Mouse (Mus musculus) adrenal gland, postnatal 4 days (tissue): Measurements from ENCODE around the gene Tat. TPM values are rescaled to one million over a fixed set of nuclear protein-coding genes. Genes with fewer than 3 reads are reported as not detected.
A peak's percentile ranks its signal among the peaks of the same experiment; 100 is the strongest.
"Not testable (repeated sequence)": the region's sequence is repeated elsewhere in the genome, so short reads cannot be mapped to it uniquely, and the experiment has no call there.

Experiments used
- DNase-seq, 2 experiments: peaks; one replicate each; pipeline ENCODE4 v3.0.0; 2021 to 2022; ENCODE audit warnings: low spot score in 2 of 2, mixed read lengths in 2 of 2
- total RNA-seq, 2 experiments: library from RNA; stranded (reverse); gene quantifications; 2 replicates each; pipeline ENCODE4 v1.2.3; 2021

The Tat gene
- total RNA-seq, 2 experiments from 2014 or later, result 0.48 to 8.8 TPM

DNA sequence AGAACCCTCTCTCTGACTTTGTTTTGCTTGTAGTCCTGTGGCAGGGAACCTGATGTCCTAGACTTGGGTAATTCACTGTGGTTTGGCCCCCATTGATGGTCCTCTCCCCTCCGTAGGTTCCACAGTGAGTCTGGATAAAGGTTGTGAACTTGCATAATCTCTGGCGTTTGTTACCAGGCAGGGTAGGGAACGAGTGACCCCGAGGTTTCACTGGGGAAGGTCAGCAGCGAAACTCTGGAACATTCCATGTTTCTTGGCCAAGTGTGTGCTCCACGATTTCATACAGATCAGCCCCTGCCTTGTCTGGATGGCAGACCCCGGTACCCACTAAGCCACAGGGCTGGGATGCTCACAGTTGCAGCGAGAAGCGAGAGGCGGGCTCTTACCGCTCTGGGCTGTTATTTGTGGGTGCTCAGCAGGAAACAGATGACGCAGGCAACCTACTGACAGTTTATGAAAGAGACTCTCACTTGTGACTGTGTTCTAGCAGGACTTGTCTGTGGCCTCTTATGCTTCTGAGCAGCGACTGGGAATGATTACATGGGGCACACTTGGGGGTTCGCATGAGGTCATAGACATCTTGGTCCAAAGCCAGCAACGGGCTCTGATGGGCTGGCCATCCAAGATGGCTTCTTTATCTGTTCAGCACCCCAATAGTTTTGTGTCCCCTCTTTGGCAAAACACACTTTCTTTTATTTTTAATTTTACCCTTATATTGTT, 7.7 kb upstream of the Tat start:
- no peak for DNase-seq

DNA sequence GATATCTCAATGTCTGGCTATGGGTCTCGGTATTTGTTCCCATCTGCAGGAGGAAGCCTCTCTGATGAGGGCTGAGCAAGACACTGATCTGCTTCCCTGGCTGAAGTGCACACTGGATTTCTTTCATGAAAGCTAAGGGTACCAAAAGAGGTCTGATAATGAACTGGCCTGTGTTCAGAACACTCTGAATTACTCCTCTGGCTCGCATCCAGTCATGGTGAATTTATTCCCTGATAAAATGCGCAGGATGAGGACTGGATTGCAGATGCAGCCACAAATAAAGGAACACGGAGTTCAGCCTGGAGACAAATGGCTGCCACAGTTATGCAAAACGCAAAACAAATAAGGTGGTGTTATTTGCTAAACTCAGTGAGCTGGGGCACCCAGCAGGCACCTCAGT, 6.3 kb upstream of the Tat start:
- DNase-seq, result no peak

DNA sequence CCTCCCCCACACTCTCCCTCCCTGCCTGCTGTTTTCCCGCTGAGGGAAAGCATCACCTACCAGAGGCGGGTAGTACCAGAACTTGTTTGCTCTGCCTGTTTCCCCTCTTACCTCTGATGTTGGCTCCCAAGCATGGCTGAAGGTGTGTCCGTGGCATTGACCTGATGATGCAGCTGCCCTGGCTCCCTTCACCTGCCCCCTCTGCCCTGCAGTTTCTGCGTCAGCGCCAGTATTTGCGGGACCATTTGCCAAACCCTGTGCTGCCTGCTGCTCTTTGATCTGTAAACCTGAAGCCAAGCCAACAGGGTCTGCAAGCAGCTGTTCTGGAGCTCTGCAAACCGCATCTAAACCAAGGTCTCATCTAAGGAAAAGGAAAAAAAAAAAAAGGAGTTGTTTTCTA, 3.9 kb upstream of the Tat start:
- DNase-seq, result no peak

DNA sequence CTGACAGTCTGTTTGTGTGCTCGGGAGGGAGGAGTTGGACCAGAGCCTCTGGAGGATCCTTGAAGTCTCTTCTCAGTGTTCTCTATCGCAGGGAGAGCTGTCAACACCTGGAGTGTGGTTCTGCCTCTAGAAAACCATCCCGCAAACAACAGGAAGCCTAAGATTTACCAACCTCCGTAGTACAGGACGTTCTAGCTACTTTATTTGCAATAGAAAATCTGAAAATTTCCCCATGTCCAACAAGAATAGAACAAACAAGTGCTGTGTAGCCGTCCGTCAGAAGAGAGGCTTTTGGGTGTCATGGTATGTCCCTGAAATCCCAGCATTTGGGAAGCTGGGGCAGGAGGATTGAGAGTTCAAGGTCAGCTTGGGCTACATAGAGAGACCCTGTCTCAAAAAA, 2.5 kb upstream of the Tat start:
- no peak for DNase-seq

DNA sequence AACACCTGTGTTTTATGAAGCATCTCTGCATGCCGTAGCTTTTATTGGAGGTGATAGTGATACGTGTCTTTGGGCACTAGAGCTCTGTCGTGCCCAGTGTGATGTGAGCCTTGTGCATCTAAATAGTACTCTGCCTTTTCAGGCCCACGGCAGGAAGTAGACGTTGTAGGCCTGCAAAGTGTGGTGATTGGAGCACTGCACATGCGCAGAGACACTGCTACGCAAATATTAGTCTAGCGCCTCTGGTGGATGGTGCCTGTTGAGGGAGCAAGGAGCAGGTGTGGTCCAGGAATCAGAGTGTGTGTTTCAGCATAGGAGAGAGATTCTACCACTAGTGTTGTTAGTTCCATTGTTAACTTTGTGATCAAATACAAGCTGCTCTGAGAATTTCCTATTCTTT, 1.1 kb upstream of the Tat start:
- DNase-seq, result no peak

DNA sequence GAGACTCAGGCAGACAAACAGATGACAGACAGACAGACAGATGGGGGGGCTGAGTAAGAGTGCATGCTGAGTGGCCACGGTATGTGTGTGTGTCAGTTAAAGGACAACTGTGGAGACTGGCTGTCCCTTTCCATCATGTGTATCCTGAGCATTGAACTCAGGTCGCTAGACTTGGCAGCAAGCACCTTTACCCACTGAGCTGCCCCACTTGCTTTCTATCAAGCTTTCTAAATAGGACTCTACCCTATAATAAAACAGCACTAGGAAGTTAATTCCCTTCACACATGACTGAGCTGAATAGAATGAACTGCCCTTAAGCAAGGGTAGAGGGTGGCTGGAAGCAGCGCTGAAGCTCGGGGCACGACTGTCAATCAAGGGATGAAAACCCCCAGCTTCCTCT, 1.9 kb downstream of the Tat start:
- DNase-seq, result no peak

DNA sequence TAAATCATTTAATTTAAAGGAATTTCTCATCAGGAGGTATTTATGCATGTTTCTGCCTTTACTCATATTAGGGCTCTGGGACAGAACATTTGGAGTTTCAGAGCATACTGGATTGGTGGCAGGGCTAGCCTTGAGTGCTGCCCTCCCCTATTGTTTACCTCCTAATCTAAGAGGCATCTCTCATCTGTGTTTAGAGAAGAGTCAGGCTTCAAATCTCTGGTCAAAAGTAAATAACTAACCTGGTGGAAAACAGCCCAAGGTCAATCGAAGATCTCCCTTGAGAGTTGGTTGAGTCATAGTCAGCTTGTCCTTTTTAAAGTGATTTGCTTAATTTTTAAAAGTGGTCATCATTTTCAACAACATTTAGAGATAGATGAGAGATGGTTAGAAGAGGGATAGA, 2.7 kb downstream of the Tat start:
- DNase-seq, result no peak

DNA sequence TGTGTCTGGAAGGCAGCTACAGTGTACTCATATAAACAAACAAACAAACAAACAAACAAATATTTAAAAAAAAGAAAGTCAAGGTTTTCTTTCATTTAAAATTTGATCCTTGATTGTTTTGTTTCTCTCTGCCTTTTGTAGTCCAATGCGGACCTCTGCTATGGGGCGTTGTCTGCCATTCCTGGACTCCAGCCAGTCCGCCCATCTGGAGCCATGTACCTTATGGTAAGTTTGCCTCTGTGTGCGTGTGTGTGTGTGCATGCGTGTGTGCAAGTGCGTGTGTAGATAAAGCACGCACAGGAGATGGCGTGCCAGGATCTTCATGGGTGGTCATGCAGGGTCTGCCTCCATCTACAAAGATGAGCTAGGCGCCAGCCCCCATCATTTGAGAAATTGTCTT, 7.1 kb downstream of the Tat start:
- no peak for DNase-seq

DNA sequence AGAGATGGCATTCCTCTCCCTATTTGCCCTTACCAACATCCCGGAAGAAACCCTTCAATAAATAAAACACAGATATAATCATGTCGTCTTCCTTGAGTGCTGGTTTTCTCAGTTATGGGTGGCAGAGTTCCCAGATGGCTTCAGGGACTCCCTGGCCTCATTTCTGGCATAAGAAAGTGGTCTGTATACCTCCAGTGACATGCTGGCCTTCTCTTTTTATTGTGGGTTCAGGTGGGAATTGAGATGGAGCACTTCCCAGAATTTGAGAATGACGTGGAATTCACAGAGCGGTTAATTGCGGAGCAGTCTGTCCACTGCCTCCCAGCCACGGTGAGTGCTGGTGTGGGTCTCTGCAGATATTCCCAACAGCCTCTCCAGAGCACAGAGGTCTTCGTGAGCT, 7.8 kb downstream of the Tat start:
- DNase-seq, result no peak

DNA sequence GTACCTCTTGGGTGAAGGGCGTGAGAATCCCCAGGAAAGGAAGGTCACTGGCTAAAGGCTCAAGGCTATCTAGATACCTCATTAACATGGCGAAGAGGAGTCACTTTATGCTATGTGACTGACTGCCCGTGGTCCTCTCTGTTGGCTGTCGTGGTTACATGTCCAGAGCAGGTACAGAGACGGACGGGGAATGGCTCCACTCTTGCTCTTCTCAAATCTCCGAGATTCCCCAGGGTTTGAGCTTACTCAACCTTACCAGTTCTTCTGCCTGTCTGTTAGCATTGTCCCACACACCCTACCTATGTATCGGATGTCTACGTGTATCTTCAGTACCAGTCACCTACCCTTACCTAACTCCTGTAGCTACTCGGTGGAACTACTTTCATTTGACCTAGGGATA, 9.7 kb downstream of the Tat start:
- DNase-seq, result no peak

DNA sequence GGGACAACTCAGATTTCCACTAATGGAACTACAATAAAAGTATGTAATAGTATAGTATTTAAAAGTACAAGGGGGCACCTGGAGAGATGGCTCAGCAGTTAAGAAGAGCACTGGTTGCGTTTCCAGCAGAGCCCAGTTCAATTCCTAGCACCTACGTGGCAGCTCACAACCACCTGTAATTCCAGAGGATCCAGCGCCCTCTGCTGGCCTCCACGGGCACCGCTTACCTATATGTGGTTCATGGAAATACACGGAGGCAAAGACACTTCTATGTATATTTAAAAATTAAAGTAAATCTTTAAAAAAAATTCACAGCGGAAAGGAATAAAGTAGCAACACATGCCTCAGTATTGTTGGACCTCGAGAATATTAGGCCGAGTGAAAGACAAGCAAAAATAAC, 12.7 kb downstream of the Tat start:
- DNase-seq, result no peak

DNA sequence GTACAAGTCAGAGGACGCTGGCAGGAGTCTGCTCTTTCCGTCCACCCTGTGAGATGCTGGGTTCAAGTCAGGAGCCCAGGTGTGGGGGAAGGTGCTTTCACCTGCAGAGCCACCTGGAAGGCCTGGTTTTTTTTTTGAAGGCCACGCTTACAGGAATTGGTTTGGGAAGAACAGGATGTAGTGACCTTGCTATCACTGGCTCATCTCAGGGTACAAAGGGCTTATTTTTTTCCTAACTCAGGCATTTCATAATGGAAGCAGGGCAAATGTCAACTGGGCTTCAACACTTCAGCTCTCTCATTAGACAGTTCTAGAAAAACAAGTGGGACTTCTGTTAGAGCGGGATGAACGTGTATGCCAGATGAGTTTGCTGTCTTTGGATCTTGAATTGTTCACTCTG, 14.1 kb downstream of the Tat start:
- DNase-seq, result no peak

DNA sequence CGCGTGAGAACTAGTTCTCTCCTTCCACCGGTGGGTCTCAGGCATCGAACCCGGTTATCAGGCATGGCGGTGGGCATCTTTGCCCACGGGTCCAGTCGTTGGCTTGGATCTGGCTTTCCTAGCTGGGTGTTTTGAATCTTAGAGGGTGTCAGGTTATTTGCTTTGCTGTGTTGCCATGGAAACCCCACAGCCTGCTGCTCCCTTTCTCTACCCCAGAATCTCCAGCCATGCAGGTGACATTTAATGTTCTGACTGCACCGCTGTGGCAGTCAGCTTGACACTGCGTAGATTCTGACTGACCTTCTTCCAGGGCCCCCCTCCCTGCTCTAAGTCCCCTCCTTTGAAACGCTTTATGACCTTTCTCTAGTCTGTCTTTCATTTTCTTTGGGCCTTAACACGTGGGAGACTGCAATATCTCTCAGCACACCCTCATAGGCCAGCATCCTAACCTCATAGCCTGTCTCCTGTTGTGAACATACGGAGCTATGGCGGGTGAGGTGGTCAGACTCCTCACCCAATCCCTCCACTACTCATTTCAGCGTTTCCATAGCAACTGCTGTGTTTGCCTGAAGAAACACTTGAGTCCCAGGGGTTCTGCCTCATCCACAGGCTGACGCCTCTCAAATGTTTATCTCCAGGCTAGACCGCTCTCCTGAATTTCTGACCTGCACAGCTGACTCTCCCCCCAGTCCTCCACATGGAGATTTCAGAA, 16.2 kb downstream of the Tat start:
- no peak for DNase-seq

DNA sequence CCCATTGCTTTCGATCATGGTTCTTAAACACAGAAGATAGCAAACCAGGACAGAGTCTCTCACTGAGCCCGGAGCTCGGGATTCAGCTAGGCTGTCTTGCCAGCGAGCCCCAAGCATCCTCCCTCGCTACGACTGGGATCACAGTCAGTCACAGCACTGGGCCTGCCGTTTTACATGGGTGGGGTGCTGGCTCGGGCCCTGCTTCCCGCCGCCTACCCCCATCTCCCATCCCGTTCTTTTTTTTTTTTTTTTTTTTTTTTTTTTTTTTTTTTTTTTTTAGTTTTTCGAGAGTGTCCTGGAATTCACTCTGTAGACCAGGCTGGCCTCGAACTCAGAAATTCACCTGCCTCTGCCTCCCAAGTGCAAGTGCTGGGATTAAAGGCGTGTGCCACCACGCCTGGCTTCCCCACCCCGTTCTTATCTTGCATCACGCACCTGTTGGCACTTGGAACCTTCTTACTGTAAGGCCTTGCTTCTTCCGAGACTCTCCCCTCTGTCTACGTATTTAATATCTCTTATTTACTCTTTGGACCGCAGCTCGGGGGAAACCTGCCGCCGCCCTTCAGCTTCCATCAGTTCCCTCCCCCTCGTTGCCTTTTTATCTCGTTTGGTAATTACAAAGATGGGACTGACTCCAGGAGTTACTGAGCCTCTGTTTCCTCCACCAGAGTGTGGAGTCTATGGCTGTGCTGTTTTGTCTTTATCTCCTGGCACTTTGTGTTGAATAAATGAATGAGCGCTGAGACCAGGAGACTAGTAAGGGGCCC, 18.2 kb downstream of the Tat start:
- DNase-seq, result no peak

DNA sequence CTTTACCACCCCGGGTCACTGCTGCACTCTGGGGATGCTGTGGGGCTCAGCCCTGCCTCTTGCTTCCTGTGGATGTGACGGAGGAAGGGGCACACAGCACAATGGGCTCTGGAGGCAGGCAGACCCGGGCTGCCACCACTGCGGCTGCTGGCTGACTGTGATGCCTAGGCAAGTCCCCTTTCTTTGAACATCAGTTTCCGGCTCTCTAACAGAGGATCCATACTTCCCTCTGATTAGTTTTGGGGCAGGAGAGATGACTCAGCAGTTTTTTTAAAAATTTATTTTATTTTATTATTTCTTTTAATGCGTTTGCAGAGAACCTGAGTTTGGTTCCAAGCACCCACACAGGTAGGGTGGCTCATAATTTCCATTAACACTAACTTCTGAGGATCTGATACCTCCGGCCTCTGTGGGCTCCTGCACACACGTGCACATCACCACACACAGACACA, 18.8 kb downstream of the Tat start:
- DNase-seq, result no peak

DNA sequence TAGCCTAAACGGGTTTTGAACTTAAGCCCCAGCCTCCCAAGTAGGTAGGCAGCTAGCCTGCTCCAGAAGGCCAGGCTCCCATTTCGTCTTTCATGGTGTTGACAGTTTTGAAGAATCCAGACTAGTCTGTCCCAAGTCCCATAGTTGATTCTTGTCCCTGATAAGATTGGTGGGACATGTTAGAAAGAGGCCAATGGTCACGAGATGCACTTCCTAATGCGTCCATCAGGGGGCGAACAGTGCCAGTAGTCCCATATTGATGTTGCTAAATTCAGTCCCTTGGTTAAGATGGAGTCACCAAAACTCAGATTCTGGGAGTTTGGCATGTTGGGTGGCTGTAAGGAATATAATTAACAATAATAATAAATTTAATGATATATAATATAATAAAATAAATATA, 20.6 kb downstream of the Tat start:
- peak in 1 of 2 experiments; percentile 32 for DNase-seq

DNA sequence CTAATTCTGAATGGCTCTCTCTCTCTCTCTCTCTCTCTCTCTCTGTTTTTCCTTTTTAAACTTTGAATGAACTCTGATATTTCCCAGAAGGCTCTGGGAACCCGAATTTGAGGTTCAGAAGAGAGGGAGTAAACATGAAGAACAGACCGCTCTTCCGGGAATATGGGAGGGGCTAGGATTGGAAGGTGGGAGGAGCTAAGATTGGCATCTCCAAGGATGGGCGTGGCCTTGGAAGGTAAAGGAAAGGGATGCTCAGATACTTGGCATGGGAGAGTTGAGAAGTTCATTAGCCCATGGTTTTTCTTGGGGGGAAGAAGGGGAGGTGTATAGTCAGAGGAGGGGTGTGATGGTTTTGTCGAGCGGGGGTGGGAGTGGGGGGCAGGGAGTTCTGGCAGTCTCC, 31.8 kb downstream of the Tat start:
- no peak for DNase-seq

DNA sequence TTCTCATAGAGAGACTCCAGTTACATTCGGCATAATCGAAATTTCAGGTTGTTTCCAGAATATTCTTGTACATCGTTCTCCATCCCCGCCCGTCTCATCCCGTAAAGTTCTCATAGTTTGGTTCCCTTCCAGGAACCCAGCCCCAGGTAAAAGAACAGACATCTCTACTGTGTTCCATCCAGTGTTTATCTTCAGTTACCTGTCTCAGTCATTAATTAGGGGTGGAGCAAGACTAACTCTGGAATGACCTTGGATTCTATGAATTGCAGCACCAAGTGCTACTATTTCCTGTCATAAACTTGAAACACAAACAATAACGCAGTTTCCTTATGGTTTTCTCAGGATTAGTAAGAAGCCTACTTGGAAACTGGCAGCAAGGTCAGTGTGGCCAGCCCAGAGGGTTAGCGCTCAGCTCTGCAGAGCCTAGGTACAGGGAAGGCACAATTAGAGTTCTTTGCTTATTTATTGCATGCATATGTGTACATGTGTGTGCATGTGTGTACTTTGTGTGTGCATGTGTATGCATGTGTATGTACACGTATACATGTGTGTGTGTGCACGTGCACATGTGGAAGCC, 32.6 kb downstream of the Tat start:
- no peak for DNase-seq

DNA sequence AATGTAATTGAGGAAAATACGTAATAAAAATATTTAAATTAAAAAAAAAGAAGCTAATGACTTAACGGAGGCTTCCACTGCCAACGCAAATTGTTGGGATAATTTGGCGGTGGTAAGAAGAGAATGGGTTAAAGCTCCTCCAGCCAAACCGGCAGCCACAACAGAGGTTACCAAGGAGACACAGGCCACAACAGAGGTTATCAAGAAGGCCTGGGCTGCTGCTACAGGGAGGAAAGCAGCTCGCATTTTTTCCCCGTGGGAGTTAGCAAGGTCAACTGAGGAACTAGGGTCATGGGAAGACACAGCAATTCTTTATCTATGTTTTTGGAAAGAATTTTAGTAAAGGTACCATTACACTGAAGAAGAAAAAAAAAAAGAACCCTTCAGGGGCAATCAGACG, 43.5 kb downstream of the Tat start:
- not testable (repeated sequence) for DNase-seq

DNA sequence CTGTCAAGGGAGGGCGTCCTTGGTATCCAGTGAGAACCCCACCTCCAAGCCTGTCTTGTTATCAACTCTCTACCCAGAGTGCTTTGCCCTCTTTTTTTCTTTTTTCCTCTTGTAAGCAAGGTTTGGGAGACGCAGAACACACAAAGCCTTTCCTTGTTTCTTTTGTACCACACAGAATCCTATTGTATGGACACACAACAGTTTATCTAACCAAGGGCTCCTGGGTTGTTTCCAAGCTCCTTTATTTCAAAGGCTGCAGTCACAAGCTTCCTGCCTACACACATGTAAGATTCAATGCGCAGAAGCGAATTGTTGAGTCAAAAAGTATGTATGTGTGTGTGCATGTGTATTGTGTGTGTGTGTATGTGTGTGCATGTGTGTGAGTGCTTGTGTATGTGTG, 44.1 kb downstream of the Tat start:
- DNase-seq, result no peak

DNA sequence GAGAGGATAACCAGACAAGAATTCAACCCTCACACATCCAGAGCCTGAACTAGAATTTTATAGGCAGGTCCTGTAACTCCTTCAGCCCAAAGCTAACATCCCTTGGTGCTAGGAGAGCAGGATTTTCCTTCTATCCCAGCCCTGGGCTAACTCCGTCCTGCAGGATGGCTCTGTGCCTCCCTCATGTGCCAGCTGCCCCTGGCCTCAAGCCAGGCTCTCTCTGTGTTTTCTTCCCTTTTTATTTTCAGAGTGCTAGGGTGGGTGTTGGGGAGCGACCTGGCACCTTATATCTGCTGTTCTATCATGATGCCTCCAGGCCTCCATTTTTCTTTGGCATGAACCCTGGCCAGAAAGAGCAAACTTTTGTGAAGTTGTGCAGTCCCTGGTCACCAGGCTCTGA, 45.9 kb downstream of the Tat start:
- DNase-seq, result no peak

DNA sequence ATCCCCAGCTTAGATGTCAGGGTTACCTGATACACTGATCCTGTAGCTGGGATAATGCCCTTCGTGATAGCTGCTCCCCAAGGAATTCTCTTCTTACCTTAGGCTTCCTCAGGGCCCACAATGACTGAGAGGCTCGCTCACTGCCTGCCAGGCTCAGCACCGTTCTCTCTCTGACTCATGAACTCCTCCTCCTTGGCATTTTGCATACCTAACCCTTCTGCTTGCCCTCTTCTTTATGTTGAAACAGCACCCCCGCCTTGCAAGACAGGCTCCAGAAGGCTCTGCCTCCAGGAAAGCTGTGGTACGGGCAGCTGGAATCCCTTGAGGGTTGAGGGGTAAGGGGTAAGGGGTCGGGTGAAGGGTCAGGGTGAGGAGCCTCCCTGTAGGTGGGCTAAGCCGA, 49.0 kb downstream of the Tat start:
- DNase-seq, result no peak
